Mouse (Mus musculus): ENCODE measurements around the gene Mgmt.

Gene Mgmt

GRCm38 (mm10) chr7:137128726-137129125 lies 234.3 kb downstream of the Mgmt start:
- no peak for DNase-seq (ENCODE audit: low spot score)

- DNase-seq (ENCODE audit: low spot score) = no peak
Observed at GRCm38 (mm10) chr7:137130211-137130610, 235.8 kb downstream of the Mgmt start.

GRCm38 (mm10) chr7:137131957-137132356 lies 237.5 kb downstream of the Mgmt start:
- peak; percentile 20 for DNase-seq (ENCODE audit: low spot score)

GRCm38 (mm10) chr7:137138101-137138500 lies 243.7 kb downstream of the Mgmt start:
- DNase-seq (ENCODE audit: low spot score) = no peak

- DNase-seq (ENCODE audit: low spot score) = no peak
Observed at GRCm38 (mm10) chr7:137140321-137140720, 245.9 kb downstream of the Mgmt start.

- DNase-seq (ENCODE audit: low spot score) = no peak
Observed at GRCm38 (mm10) chr7:137141386-137141785, 247.0 kb downstream of the Mgmt start.

- DNase-seq (ENCODE audit: low spot score) = peak; percentile 12
Observed at GRCm38 (mm10) chr7:137147101-137147500, 252.7 kb downstream of the Mgmt start.

- DNase-seq (ENCODE audit: low spot score) = no peak
Observed at GRCm38 (mm10) chr7:137151854-137152253, 257.4 kb downstream of the Mgmt start.

GRCm38 (mm10) chr7:137154623-137155022 lies 260.2 kb downstream of the Mgmt start:
- DNase-seq (ENCODE audit: low spot score) = no peak

GRCm38 (mm10) chr7:137159086-137159485 lies 264.7 kb downstream of the Mgmt start:
- no peak for DNase-seq (ENCODE audit: low spot score)

- peak; percentile 75 for DNase-seq (ENCODE audit: low spot score)
Observed at GRCm38 (mm10) chr7:137172278-137172677, 277.9 kb downstream of the Mgmt start.
